Mouse (Mus musculus) erythroblast, embryonic 14.5 days (primary cell): ENCODE data around the gene Nid2.

Experiments
- GATA1 ChIP-seq: IDR thresholded peaks from 2 replicates; pipeline ENCODE4 v1.6.1; 2012; ENCODE audit warnings: low read length, inconsistent platforms, mixed read lengths
- TAL1 ChIP-seq: IDR thresholded peaks from 3 replicates; pipeline ENCODE4 v1.6.1; 2012; ENCODE audit warnings: low read length, inconsistent platforms, mixed read lengths

- no peak for TF ChIP-seq GATA1
- TF ChIP-seq TAL1, result no peak
Measured at GRCm38 (mm10) chr14:19759277-19760193, 8.5 kb downstream of the Nid2 start.
